Mouse (Mus musculus): Measurements from ENCODE around the gene Eogt.

DNA sequence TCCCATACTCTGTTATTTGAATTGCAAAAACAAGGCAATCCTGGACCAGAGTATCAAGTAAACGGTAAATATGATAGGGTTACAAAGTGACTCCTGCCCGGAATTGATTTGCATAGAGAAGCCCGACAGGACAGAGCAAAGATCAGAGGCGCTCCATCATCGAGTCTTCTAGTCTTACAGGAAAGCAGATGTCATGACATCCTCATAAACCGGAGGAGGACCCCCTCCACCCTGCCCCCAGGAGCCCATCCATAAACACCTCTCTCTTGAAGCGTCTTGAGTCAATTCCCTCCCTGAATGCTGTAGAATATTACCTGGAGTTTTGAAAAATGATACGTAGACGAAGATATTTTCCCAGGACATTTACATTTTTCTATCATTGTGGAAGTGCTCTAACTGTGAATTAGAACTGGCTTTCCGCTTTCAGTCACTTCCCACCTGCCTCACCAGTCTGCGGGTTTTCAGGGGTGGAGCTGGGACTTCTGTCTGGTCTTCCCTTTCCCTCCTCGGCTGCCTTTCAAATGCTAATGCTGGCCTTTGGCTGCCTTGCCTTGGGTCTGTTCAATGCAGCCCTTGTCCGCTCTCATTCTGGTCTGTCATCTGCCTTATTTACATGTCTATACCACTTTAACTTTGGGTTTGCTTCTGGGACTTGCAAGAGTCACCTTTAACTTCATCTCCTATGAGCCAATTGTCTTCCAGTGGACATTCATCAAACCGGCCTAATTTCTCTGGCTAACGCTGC lies 46.9 kb downstream of the Eogt start:
- no peak for TF ChIP-seq CTCF (IDR thresholded peaks at IDR 0.05; ENCODE audit: low read depth, low read length)
- TF ChIP-seq POLR2A (IDR thresholded peaks at IDR 0.05; ENCODE audit: extremely low read depth, insufficient read depth, low read length), result no peak

All from liver, adult 2 months (tissue).